Mouse (Mus musculus): ENCODE results near the gene Adad1.

Adad1 gene

DNA sequence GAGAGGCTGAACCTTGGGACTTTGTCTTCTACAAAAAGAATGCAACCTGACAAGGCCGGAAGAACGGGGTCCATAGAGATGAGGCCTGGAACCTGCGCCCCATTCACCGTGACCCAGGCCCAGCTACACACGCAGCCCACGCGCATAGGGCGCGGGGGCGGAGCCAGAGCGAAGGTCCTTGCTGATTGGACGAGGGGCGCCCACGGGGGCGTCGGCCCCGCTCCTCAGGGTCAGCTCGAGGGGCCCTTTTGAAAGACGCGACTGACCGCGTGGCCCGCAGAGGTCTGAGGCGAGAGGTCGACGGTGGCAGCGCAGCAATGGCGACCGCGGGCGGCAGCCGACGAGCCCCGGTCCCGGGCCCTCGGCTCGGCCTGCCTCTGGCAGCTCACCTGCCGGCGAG, at the start of gene Adad1:
Adad1 (plus strand) TSS at position 122 of the 400 bp plus-strand sequence.
- DNase-seq: no peak

DNA sequence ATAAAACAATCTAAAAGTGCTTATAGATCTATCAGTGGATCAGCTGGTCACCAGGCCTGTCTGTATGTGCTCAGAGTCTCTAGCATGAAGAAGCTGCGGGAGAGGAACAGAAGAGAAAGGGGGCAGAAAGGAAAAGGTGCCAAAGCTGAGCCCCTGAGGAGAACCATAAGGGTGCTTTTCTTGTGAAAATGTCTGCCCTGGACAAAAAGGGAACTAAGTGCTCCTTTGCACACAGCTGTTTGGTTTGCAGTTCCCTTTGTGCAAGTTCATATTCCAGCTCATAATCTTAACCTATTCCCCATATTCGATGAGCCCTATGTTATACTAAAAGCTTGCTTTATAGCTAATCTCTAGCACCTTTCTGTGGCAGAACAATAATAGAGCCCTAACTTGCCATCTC, 25.3 kb upstream of the Adad1 start:
- no peak for DNase-seq

GRCm38 (mm10) chr3:37039811-37040210, 23.5 kb upstream of the Adad1 start:
- DNase-seq: no peak

- no peak for DNase-seq
Observed at GRCm38 (mm10) chr3:37051491-37051890, 11.8 kb upstream of the Adad1 start.

DNA sequence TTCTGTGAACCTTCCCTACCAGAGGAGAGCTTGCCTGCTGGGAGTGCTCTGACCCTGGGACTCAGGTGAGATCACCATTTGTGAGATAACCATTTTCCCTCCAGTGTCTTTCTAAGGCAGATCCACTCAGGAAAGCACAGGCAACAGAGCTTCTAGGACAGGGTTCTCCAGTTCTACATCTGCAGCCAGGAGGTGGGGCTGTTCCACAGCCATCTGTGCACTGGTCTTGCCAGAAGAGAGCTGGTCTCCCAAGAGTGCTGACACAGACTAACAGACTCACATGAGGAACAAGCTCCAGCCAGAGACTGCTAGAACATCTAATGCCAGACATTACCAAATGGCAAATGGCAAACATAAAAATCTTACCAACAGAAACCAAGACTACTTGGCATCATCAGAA, 9.9 kb downstream of the Adad1 start:
- DNase-seq: no peak

DNA sequence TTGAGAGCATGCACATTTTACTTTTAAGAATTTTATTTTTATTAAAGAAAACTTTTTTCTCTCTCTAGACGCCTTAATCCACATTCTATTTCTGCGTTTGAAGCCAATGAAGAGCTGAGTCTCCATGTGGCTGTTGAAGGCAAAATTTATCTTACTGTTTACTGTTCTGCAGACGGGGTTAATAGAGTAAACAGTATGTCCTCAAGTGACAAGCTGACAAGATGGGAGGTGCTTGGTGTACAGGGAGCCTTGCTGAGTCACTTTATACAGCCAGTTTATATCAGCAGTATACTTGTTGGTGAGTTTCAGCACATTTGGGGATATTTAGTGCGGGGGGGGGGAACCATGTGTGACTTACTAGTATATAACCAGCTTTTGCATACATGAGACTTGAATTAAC, 21.5 kb downstream of the Adad1 start:
- no peak for DNase-seq

DNA sequence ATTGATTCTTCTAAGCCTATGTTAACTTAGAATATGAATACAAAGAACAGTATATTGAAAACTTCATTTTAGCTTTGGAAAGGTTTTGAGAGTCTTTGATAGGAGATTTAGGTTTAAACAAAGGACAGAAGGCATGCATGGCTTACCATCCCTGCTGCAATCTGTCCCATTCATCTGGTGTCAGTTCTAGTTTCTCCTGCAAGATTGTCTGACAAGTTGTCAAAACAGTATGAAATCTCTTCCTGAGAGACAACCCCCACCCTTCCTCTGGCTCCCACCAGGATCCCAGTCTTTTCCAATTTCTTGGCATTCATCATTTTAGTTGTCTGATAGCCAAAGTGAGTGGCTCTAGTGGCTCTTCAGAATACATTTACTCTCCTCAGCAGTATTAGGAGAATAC, 27.4 kb downstream of the Adad1 start:
- no peak for DNase-seq

GRCm38 (mm10) chr3:37125655-37126054, 62.3 kb downstream of the Adad1 start, which contains the start of gene Il2:
Il2 (minus strand) TSS chr3:37125959.
- no peak for DNase-seq

- DNase-seq: no peak
Observed at GRCm38 (mm10) chr3:37126162-37126561, 62.8 kb downstream of the Adad1 start.

DNA sequence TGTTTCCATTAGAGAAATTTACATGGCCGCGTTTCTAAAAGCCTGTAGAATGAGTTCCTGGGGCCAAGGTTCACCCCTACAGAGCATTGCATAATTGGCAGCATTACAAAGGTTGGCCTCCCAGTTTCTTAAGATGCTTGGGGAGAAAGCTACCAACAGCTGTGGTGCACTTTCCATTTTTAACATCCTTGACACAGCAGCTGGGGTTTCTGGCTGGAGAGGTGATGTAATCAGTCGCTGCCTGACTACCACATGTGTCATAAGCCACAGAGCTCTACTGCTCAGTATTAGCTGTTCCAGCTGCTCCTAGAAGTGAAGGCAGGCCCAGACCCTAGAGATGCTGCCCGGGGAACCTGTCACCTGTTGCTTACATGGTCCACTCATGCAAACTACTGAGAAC, 64.9 kb downstream of the Adad1 start:
- DNase-seq: no peak

GRCm38 (mm10) chr3:37129063-37129462, 65.7 kb downstream of the Adad1 start:
- no peak for DNase-seq

GRCm38 (mm10) chr3:37137231-37137630, 73.9 kb downstream of the Adad1 start:
- no peak for DNase-seq

DNA sequence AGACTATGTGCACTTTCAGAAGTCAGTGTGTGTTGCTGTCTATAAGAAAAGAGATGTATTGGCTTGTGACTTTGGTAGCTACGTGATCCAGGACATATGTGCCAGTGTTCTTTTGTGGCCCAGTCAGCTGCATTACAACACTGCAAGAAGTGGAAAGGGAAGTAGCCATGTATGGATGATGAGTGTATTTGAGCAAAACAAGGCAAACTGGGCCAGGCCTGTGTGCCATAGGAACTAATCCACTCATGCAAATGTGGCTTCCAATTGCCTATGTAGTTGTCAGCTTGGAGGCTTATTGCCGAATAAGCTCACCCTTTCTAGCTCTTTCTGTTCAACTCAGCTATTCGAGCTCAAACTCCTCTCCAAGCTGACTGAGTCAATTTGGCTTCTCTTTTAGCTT, 75.9 kb downstream of the Adad1 start:
- DNase-seq: no peak

GRCm38 (mm10) chr3:37140168-37140906, 77.0 kb downstream of the Adad1 start:
- no peak for DNase-seq

DNA sequence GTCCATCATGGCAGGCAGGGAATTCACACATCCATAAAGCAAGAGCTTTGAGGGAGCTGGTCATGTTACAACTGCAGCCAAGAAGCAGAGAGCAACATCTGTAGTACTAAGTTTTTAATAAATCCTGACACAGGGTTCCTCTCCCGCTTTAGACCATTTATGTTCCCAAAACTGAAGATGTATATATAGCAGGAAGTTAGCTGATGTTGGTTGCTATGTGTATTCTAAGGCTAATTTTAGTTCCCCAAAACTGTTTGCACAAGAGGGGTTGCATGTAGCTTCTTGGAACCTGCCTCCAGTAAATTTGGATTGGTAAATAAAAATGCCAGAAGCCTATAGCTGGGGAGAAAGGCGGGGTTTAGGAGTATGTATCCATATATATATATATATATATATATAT, 78.5 kb downstream of the Adad1 start:
- no peak for DNase-seq

DNA sequence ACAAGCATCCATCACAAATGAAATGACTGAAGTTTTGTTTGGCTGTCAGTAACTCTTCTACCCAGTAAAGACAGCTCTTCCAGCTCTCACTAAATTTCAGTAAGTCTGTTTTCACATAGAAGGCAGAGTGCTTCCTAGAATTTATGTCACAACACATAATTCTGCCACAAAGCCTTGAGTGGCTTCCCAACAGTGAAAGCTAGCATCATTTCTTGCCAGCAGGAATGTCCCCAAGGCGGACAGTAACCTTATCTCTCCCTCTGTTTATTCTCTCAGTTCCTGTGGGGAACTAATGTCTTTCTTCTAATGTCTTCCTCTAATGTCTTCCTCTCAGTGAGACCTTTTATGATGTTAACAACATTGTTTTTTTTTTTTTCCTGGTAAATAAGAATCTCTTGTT, 81.7 kb downstream of the Adad1 start:
- no peak for DNase-seq

GRCm38 (mm10) chr3:37146406-37146805, 83.1 kb downstream of the Adad1 start:
- no peak for DNase-seq

DNA sequence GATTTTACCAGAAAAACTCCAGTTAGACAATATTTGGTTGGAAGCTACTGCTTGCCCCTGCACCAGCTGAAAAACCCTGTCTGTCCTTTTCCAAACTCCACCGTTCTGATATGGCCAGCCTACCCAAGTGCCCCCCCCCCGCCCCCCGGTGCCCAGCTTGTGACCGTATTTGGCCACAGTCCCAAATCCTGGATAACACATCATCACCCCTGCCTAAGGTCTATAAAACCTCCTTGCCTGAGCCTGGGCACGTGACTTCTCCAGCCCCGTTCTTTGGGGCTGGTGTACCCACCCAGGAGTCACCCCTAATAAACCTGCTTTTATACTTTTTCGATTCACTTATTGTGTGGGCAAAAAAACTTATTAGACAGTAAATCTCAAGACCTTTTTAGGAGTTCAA, 83.5 kb downstream of the Adad1 start:
- DNase-seq: no peak

DNA sequence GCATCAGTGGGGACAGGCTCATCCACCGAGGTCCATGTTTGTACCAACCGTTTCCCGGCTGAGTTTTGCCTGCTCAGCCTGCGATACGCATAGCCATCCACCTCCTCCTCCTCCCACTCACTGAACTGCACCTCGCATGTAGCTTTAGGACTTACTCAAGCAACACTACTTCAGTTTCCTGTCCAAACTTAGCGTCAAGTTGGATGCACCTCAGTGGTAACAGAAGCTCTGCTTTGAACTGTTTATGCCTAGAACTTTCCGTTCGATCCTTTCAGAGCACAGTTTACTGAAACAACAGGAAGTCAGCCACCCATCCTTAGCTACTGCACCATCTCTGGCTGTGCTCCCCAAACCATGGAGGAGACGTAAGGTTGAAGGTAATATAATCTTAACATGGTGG, 88.9 kb downstream of the Adad1 start:
- DNase-seq: no peak

DNA sequence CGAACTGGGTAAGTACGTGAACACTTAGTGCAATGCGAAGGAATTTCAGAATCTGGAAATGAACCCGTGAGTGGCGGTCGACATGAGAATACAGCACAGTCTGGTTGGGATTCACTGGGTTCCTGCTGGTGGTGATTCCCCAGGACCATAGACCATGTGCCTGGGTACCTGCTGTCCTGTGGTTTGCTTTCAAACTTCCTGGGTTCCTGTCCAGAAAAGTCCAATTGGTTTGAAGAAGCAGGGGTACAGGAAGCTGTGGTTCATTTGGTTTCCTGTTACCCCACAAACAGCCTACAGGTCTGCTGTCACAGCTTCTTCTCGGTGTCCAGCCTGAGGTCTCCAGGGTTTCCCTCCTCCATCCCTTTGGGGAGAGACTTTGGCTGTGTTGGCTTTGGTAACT, 89.7 kb downstream of the Adad1 start:
- no peak for DNase-seq

GRCm38 (mm10) chr3:37154396-37154795, 91.1 kb downstream of the Adad1 start:
- DNase-seq: no peak

DNA sequence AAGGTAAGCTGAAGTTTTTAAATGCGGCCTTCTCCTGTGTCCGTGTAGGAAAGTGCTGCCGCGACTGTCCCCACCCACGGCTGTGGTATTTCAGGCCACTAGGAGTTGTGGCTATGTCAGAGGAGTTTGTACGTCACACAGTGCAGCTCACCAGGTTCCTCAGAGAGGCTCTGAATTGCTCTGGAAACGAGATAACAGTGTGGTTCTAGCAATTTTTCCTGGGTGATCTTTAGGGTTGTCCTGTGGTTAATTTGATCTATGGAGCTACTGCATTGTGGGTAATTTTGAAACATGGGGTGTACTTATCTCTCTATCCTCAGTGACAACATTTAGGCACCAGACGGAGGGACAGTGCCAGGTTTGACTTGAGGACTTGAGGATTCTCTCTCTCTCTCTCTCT, 93.8 kb downstream of the Adad1 start:
- no peak for DNase-seq

- no peak for DNase-seq
Observed at GRCm38 (mm10) chr3:37158246-37158645, 94.9 kb downstream of the Adad1 start.

- no peak for DNase-seq
Observed at GRCm38 (mm10) chr3:37161096-37161495, 97.8 kb downstream of the Adad1 start.

DNA sequence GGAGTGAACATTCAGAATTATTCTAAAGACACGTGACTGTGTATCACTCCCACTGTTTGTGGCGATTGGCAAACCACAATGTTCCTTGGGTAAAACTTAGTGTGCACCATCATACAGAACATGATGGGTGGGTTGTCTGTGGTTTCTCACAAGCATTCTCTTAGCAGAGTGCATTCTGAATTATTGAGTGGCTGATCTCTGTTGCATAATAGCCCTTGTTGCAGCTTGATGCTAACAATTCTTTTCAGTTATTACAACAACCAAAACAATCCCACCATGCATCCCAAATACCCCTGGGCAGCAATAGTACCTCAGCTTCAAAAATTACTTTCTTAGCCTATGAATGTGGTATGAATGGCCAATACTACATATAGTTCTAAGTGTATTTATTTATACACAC, 106.0 kb downstream of the Adad1 start:
- no peak for DNase-seq

Data from right cerebral cortex, postnatal 25 days (tissue).